Mouse (Mus musculus) small intestine, adult 2 months (tissue): ENCODE measurements around the gene Tsnax. TPM values are rescaled to one million over a fixed set of nuclear protein-coding genes. Genes with fewer than 3 reads are reported as not detected.

Source experiments
- H3K27ac ChIP-seq: fragments of 200-500 bp; 2 replicates; pipeline ENCODE4 v1.5.1; 2012; ENCODE audit warnings: low read depth, low read length, control low read depth, inconsistent platforms; ENCODE audit not compliant: insufficient read depth
- H3K27me3 ChIP-seq: fragments of 200-500 bp; 2 replicates; pipeline ENCODE4 v1.6.1; 2012; ENCODE audit warnings: mild to moderate bottlenecking, moderate library complexity, low read length, inconsistent platforms; ENCODE audit not compliant: control insufficient read depth, insufficient read depth
- H3K36me3 ChIP-seq: fragments of 200-500 bp; 2 replicates; pipeline ENCODE4 v1.6.1; 2012; ENCODE audit warnings: mild to moderate bottlenecking, low read length, control low read depth, inconsistent platforms; ENCODE audit not compliant: control insufficient read depth, insufficient read depth
- H3K4me1 ChIP-seq: fragments of 200-500 bp; 2 replicates; pipeline ENCODE4 v1.6.1; 2012; ENCODE audit warnings: low read length, inconsistent platforms, mixed read lengths; ENCODE audit not compliant: control insufficient read depth, insufficient read depth, insufficient read length
- H3K4me3 ChIP-seq: fragments of 200-500 bp; 2 replicates; pipeline ENCODE4 v1.5.1; 2012; ENCODE audit warnings: low read depth, mild to moderate bottlenecking, control low read depth, inconsistent platforms, low read length, moderate library complexity
- CTCF ChIP-seq: fragments of 200-500 bp; IDR thresholded peaks from 2 replicates; pipeline ENCODE4 v1.5.1; 2012; ENCODE audit warnings: low read depth, mild to moderate bottlenecking, control low read depth, inconsistent platforms, low read length, moderate library complexity, mixed read lengths; ENCODE audit not compliant: insufficient replicate concordance, insufficient read length; ENCODE audit errors: extremely low read depth
- POLR2A ChIP-seq: fragments of 200-500 bp; IDR thresholded peaks from 2 replicates; pipeline ENCODE4 v1.6.1; 2012; ENCODE audit warnings: low read depth, mild to moderate bottlenecking, control low read depth, inconsistent platforms, low read length, moderate library complexity
- WGBS: fragments of 180-500 bp; shearing (Covaris S2); methylation state at CpG from one replicate; pipeline ENCODE4 v1.1.7; 2018; 5-methylcytosine and 5-hydroxymethylcytosine counted together
- polyA plus RNA-seq: library from polyadenylated mRNA; depleted of rRNA; stranded (reverse); fragments of >200 nt; gene quantifications from 2 replicates; pipeline ENCODE4 v1.2.3, GENCODE M21; 2012

The Tsnax gene
- polyA plus RNA-seq, 1 experiment, result 12.0 TPM

DNA sequence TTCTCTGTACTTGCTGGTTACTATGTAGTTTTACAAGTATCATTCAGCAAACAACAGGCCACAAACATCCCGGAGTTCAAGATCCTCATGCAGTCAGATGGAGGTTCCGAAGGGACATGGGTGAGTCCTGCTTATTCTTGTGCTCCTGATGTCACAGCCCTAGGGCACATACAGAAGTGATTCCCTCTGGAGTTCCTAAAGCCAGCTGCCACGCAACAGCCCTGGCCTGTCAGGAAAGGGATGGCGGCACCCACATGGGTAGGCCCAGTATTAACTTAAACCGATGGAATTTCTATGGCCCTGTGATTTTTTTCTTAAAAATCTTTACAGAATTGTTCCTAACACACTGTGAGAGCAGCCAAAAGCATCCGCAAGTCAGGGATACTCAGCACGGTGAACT is 30.6 kb downstream of the Tsnax start:
- Histone ChIP-seq H3K4me3 (no peak overlapping the region), H3K27ac (no peak overlapping the region), H3K36me3 (peaks cover 4% of the 10 kb centered on the region; the same call in 1 of the 2 replicates), H3K4me1 (no peaks in the 10 kb centered on the region), H3K27me3 (no peaks in the 10 kb centered on the region)
- no peak for TF ChIP-seq POLR2A
- TF ChIP-seq CTCF, result no peak
- WGBS, result 86% methylated on average over 7 of the region's 7 CpGs

DNA sequence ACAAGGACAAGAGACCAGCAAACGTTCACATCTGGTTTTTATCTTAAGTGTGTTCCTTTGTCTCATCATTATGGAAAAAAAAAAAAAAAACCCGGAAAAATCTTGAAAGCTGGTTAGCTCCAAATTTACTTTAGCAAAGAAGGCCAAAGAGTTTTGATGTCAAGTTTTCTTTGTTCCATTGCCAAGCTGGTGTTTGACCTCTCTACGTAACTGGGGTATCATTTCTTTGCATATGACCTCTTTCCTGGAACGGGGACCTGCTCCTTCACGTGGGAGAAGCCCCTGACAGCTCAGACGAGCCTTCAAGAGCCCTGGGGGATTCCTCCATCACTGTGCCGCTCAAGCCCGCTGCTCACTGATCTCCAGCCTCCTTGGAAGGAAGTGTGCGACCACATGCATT is 31.1 kb downstream of the Tsnax start:
- TF ChIP-seq POLR2A, result no peak
- no peak for TF ChIP-seq CTCF
- Histone ChIP-seq H3K4me3 (no peak overlapping the region), H3K4me1 (no peaks in the 10 kb centered on the region), H3K27ac (no peak overlapping the region), H3K36me3 (peaks cover under 1% of the 10 kb centered on the region; the same call in 1 of the 2 replicates), H3K27me3 (no peaks in the 10 kb centered on the region)
- 49% methylated on average over 9 of the region's 9 CpGs for WGBS

DNA sequence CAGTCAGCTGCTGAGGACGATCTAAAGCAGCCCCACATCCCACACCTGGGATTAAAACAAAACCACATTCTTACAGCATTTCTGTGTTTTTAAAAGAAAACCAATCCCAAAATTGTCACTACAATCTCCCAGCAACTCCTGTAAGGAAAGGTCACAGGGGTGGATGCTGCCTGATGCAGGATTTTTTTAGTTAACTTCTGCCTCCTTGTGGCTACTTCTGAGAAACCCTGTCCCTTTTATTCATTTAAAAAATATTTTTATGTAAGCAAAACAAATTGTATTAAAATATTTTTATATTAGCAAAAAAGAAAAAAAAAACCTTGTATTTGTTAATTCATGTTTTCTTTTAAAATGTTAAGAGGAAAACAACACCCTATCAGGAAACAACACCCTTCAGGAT is 33.0 kb downstream of the Tsnax start:
- TF ChIP-seq POLR2A, result no peak
- no peak for TF ChIP-seq CTCF
- 94% methylated on average over 1 of the region's 1 CpGs for WGBS

DNA sequence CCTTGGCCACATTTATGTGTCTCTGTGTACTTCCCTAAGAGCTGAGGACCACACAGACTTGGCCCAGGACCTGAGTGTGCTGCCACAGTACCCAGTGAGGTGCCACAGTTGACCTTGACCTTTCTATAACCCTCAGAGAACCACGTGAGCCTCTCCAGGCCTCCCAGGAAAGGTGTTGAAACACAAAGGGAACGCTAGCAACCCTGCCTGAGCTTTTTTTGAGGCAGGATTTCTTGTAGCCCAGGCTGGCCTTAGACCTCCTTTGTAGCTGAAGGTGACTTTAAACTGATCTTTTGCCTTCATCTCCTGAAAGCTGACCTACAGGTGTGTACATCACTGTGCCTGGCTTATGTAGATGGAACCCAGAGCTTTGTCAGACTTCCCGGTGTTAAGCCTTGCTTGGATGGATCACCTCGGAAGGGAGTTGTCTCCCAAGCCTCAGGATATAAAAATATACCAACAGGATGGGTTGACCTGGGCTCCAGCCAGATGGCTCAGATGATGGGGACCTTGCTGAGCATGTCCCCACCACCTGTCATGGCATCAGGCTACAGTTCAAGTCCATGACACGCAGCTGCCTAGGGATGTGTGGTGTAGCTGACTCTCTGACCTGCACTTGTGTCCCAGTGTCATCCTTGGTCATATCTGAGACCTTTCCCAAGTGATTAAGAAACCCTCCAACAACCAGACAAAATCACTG is 36.4 kb downstream of the Tsnax start:
- 64% methylated on average over 5 of the region's 5 CpGs for WGBS
- no peaks in the 10 kb centered on the region for H3K4me1 ChIP-seq
- H3K36me3 ChIP-seq, result no peaks in the 10 kb centered on the region

More for the DNA sequence above, 33.0 kb downstream of the Tsnax start:
- H3K4me3 ChIP-seq, result no peak overlapping the region
- H3K27ac ChIP-seq, result no peak overlapping the region
- no peaks in the 10 kb centered on the region for H3K4me1 ChIP-seq
- H3K27me3 ChIP-seq, result no peaks in the 10 kb centered on the region
- H3K36me3 ChIP-seq, result no peaks in the 10 kb centered on the region

DNA sequence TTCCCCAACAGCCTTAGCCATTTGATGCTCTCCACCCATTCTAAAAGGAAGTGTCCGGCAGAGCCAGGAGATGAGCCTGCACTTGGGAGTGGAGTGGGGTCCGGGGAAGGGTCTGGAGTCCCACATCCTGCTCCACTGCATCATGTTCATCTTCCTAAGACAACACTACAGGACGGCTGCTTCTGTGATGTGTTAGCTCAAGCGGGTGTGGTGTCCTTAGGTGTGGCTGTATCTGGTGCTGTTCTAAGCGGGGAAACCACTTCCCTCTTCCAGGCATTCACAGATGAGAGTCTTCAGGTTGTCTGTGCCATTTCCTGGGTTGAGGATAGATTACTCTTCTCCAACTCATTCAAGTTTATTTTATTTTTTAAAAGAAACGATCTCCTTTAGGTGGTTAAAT is 37.0 kb downstream of the Tsnax start:
- Histone ChIP-seq H3K4me1 (no peaks in the 10 kb centered on the region), H3K27ac (no peak overlapping the region), H3K4me3 (no peak overlapping the region), H3K36me3 (no peaks in the 10 kb centered on the region), H3K27me3 (peaks cover 8% of the 10 kb centered on the region)
- TF ChIP-seq POLR2A, result no peak
- no peak for TF ChIP-seq CTCF
- WGBS, result 48% methylated on average over 6 of the region's 6 CpGs

More for the DNA sequence above, 36.4 kb downstream of the Tsnax start:
- Histone ChIP-seq H3K27ac (no peak overlapping the region), H3K27me3 (peaks cover 4% of the 10 kb centered on the region), H3K4me3 (no peak overlapping the region)
- no peak for TF ChIP-seq POLR2A
- TF ChIP-seq CTCF, result no peak

GRCm38 (mm10) chr8:125052026-125052425 is 39.2 kb downstream of the Tsnax start:
- no peaks in the 10 kb centered on the region for H3K4me1 ChIP-seq
- no peak overlapping the region for H3K4me3 ChIP-seq
- H3K27me3 ChIP-seq, result peaks cover 8% of the 10 kb centered on the region
- no peak overlapping the region for H3K27ac ChIP-seq
- H3K36me3 ChIP-seq, result no peaks in the 10 kb centered on the region
- WGBS, result 60% methylated on average over 2 of the region's 2 CpGs
- no peak for TF ChIP-seq POLR2A
- peak; percentile 77; the same call in 1 of the 2 replicates for TF ChIP-seq CTCF

- Histone ChIP-seq H3K4me1 (no peaks in the 10 kb centered on the region), H3K27ac (peak within 1 kb of the TSS; percentile 9; the same call in 1 of the 2 replicates), H3K27me3 (peaks cover 8% of the 10 kb centered on the region), H3K36me3 (no peaks in the 10 kb centered on the region), H3K4me3 (peak within 1 kb of the TSS; percentile 67)
- WGBS, result 2% methylated on average over 65 of the region's 65 CpGs
- TF ChIP-seq POLR2A, result no peak
- TF ChIP-seq CTCF, result no peak
Measured at GRCm38 (mm10) chr8:125053505-125054435, 41.0 kb downstream of the Tsnax start, which contains the start of gene Disc1. Gene Disc1 (plus strand): TSS chr8:125054195.
